Mouse (Mus musculus): ENCODE results near the gene Lpar3.

The Lpar3 gene

GRCm38 (mm10) chr3:146307886-146308285 is 87.1 kb downstream of the Lpar3 start:
- no peak for DNase-seq (ENCODE audit: low read depth, low spot score)

GRCm38 (mm10) chr3:146309586-146309985 is 88.8 kb downstream of the Lpar3 start:
- DNase-seq (ENCODE audit: low read depth, low spot score), result no peak

- DNase-seq (ENCODE audit: low read depth, low spot score), result peak; percentile 5
These were observed 90.4 kb downstream of the Lpar3 start for GRCm38 (mm10) chr3:146311121-146311538.

GRCm38 (mm10) chr3:146315414-146315813 is 94.7 kb downstream of the Lpar3 start:
- no peak for DNase-seq (ENCODE audit: low read depth, low spot score)

GRCm38 (mm10) chr3:146316293-146316692 is 95.5 kb downstream of the Lpar3 start:
- no peak for DNase-seq (ENCODE audit: low read depth, low spot score)

GRCm38 (mm10) chr3:146317366-146317765 is 96.6 kb downstream of the Lpar3 start:
- no peak for DNase-seq (ENCODE audit: low read depth, low spot score)

- no peak for DNase-seq (ENCODE audit: low read depth, low spot score)
These were observed 97.1 kb downstream of the Lpar3 start for GRCm38 (mm10) chr3:146317911-146318310.

- DNase-seq (ENCODE audit: low read depth, low spot score), result peak; percentile 14
These were observed 97.8 kb downstream of the Lpar3 start for GRCm38 (mm10) chr3:146318520-146318938.

- peak; percentile 69 for DNase-seq (ENCODE audit: low read depth, low spot score)
These were observed 98.2 kb downstream of the Lpar3 start for GRCm38 (mm10) chr3:146318987-146319386.

- peak; percentile 18 for DNase-seq (ENCODE audit: low read depth, low spot score)
These were observed 98.7 kb downstream of the Lpar3 start for GRCm38 (mm10) chr3:146319503-146319902.

- no peak for DNase-seq (ENCODE audit: low read depth, low spot score)
These were observed 104.2 kb downstream of the Lpar3 start for GRCm38 (mm10) chr3:146324949-146325348.

- no peak for DNase-seq (ENCODE audit: low read depth, low spot score)
These were observed 106.2 kb downstream of the Lpar3 start for GRCm38 (mm10) chr3:146326743-146327536.

- peak; percentile 94 for DNase-seq (ENCODE audit: low read depth, low spot score)
These were observed 106.9 kb downstream of the Lpar3 start for GRCm38 (mm10) chr3:146327537-146328255.

GRCm38 (mm10) chr3:146328749-146329148 is 108.0 kb downstream of the Lpar3 start:
- no peak for DNase-seq (ENCODE audit: low read depth, low spot score)

- no peak for DNase-seq (ENCODE audit: low read depth, low spot score)
These were observed 111.1 kb downstream of the Lpar3 start for GRCm38 (mm10) chr3:146331819-146332218.

- DNase-seq (ENCODE audit: low read depth, low spot score), result no peak
These were observed 112.5 kb downstream of the Lpar3 start for GRCm38 (mm10) chr3:146333270-146333669.

- no peak for DNase-seq (ENCODE audit: low read depth, low spot score)
These were observed 113.3 kb downstream of the Lpar3 start for GRCm38 (mm10) chr3:146334070-146334469.
